Mouse (Mus musculus) heart, postnatal 0 days (tissue): ENCODE measurements around the gene D430042O09Rik. TPM values are rescaled to one million over a fixed set of nuclear protein-coding genes. Genes with fewer than 3 reads are reported as not detected.

ENCODE experiments used
- ATAC-seq: fragments of 200-750 bp; cut with Nextera tagmentation; 2 replicates; pipeline ENCODE4 v1.8.0; 2017; ENCODE audit warnings: low read depth, moderate number of reproducible peaks, moderate library complexity; ENCODE audit not compliant: insufficient read depth
- DNase-seq: peaks from one replicate; pipeline ENCODE4 v3.0.0-alpha.2; 2016; ENCODE audit warnings: low spot score
- H3K27ac ChIP-seq: fragments of 300-500 bp; sonication (generic); 2 replicates; pipeline ENCODE4 v1.5.1; 2014; ENCODE audit warnings: low read depth, mild to moderate bottlenecking
- H3K27me3 ChIP-seq: fragments of 300-500 bp; sonication (generic); 2 replicates; pipeline ENCODE4 v1.6.1; 2014; ENCODE audit warnings: low read length, mixed read lengths; ENCODE audit not compliant: control insufficient read depth, insufficient read depth
- H3K36me3 ChIP-seq: fragments of 300-500 bp; sonication (generic); replicated peaks from 2 replicates; pipeline ENCODE4 v1.6.1; 2014; ENCODE audit warnings: low read length, mixed read lengths; ENCODE audit not compliant: control insufficient read depth, insufficient read depth
- H3K4me1 ChIP-seq: fragments of 300-500 bp; sonication (generic); 2 replicates; pipeline ENCODE4 v1.6.1; 2014; ENCODE audit warnings: antibody characterized with exemption; ENCODE audit not compliant: control insufficient read depth, insufficient read depth
- H3K4me2 ChIP-seq: fragments of 300-500 bp; sonication (generic); 2 replicates; pipeline ENCODE4 v1.6.1; 2014; ENCODE audit warnings: low read depth, mild to moderate bottlenecking, low read length, moderate library complexity
- H3K4me3 ChIP-seq: fragments of 300-500 bp; sonication (generic); 2 replicates; pipeline ENCODE4 v1.5.1; 2014; ENCODE audit warnings: low read depth, low read length
- H3K9ac ChIP-seq: fragments of 300-500 bp; sonication (generic); replicated peaks from 2 replicates; pipeline ENCODE4 v1.6.1; 2014; ENCODE audit warnings: low read depth, low read length, mixed read lengths
- H3K9me3 ChIP-seq: fragments of 300-500 bp; sonication (generic); replicated peaks from 2 replicates; pipeline ENCODE4 v1.6.1; 2016; ENCODE audit warnings: low read length; ENCODE audit not compliant: control insufficient read depth
- CTCF ChIP-seq: IDR thresholded peaks from 2 replicates; pipeline ENCODE4 v1.5.1; 2016; ENCODE audit warnings: antibody characterized with exemption, control low read depth, low read depth
- EP300 ChIP-seq: IDR thresholded peaks from 2 replicates; pipeline ENCODE4 v1.6.1; 2016; ENCODE audit warnings: antibody characterized with exemption, low read depth
- WGBS: fragments of 180-500 bp; shearing (Covaris S2); extraction: QIAGEN DNeasy Blood & Tissue Kit; methylation state at CpG from one replicate; pipeline ENCODE4 v1.1.7; 2014; 5-methylcytosine and 5-hydroxymethylcytosine counted together
- polyA plus RNA-seq: library from polyadenylated mRNA; unstranded; fragments of >200 nt; fragmentation: Nextera tagmentation; extraction: Ambion mirVana; gene quantifications from 2 replicates; pipeline ENCODE4 v1.2.1, GENCODE M21; 2015
- total RNA-seq: library from RNA; depleted of rRNA; stranded (reverse); fragments of >200 nt; gene quantifications from 2 replicates; pipeline ENCODE4 v1.2.3, GENCODE M21; 2014; ENCODE audit warnings: low replicate concordance

Gene D430042O09Rik
- total and polyA plus RNA-seq, 2 experiments from 2014 or later = 4.5 to 23.9 TPM

DNA sequence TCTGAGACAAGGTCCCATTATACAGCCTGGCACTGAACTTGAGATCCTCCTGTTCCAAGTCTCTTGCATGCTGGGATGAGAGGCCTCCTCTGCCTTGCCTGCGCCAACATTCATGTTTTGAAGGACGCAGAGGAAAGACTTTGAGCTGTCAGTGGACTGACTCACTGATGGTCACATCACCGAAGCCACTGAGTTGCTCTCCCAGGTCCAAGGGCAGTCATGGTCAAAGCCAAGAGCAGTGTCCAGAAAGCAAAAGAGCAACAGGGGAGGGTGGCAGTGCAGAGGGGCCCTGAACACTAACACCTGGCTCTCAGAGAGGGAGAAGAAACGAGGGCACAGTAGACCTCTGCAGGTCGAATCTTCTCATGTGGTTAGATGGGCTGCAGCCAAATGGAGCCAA is 185.9 kb downstream of the D430042O09Rik start:
- Histone ChIP-seq H3K4me2 (no peak overlapping the region), H3K4me1 (no peaks in the 10 kb centered on the region), H3K36me3 (no peaks in the 10 kb centered on the region), H3K4me3 (no peak overlapping the region), H3K27ac (no peak overlapping the region), H3K27me3 (no peaks in the 10 kb centered on the region), H3K9ac (no peak overlapping the region), H3K9me3 (no peaks in the 10 kb centered on the region)
- TF ChIP-seq EP300 (no peak), CTCF (no peak)
- WGBS = 89% methylated on average over 5 of the region's 5 CpGs
- DNase-seq (no peak), ATAC-seq (no peak)

GRCm38 (mm10) chr7:125897059-125897458 is 189.4 kb downstream of the D430042O09Rik start:
- Histone ChIP-seq H3K27me3 (no peaks in the 10 kb centered on the region), H3K27ac (no peak overlapping the region), H3K4me2 (no peak overlapping the region), H3K9me3 (no peaks in the 10 kb centered on the region), H3K9ac (no peak overlapping the region), H3K36me3 (no peaks in the 10 kb centered on the region), H3K4me1 (peaks cover 5% of the 10 kb centered on the region; the same call in 1 of the 2 replicates), H3K4me3 (no peak overlapping the region)
- DNase-seq (no peak), ATAC-seq (no peak)
- WGBS = 81% methylated on average over 4 of the region's 4 CpGs
- TF ChIP-seq EP300 = no peak
- no peak for TF ChIP-seq CTCF

- no peak overlapping the region for H3K27ac ChIP-seq
- H3K9me3 ChIP-seq = no peaks in the 10 kb centered on the region
- TF ChIP-seq EP300 = no peak
- TF ChIP-seq CTCF = no peak
- H3K36me3 ChIP-seq = no peaks in the 10 kb centered on the region
- H3K27me3 ChIP-seq = no peaks in the 10 kb centered on the region
- peak; percentile 74 for DNase-seq
- no peak overlapping the region for H3K4me3 ChIP-seq
- H3K9ac ChIP-seq = no peak overlapping the region
- H3K4me1 ChIP-seq = peaks cover 5% of the 10 kb centered on the region; the same call in 1 of the 2 replicates
- no peak overlapping the region for H3K4me2 ChIP-seq
- 14% methylated on average over 7 of the region's 7 CpGs for WGBS
- ATAC-seq = peak; percentile 80
Measured at GRCm38 (mm10) chr7:125899036-125899435, 191.3 kb downstream of the D430042O09Rik start.

- H3K27me3 ChIP-seq = no peaks in the 10 kb centered on the region
- H3K27ac ChIP-seq = no peak overlapping the region
- no peak for TF ChIP-seq CTCF
- no peak for TF ChIP-seq EP300
- H3K9me3 ChIP-seq = no peaks in the 10 kb centered on the region
- no peak overlapping the region for H3K9ac ChIP-seq
- DNase-seq = no peak
- H3K4me2 ChIP-seq = no peak overlapping the region
- peaks cover 5% of the 10 kb centered on the region; the same call in 1 of the 2 replicates for H3K4me1 ChIP-seq
- ATAC-seq = no peak
- H3K4me3 ChIP-seq = no peak overlapping the region
- H3K36me3 ChIP-seq = no peaks in the 10 kb centered on the region
- WGBS = 69% methylated on average over 2 of the region's 2 CpGs
Measured at GRCm38 (mm10) chr7:125899916-125900315, 192.2 kb downstream of the D430042O09Rik start.

DNA sequence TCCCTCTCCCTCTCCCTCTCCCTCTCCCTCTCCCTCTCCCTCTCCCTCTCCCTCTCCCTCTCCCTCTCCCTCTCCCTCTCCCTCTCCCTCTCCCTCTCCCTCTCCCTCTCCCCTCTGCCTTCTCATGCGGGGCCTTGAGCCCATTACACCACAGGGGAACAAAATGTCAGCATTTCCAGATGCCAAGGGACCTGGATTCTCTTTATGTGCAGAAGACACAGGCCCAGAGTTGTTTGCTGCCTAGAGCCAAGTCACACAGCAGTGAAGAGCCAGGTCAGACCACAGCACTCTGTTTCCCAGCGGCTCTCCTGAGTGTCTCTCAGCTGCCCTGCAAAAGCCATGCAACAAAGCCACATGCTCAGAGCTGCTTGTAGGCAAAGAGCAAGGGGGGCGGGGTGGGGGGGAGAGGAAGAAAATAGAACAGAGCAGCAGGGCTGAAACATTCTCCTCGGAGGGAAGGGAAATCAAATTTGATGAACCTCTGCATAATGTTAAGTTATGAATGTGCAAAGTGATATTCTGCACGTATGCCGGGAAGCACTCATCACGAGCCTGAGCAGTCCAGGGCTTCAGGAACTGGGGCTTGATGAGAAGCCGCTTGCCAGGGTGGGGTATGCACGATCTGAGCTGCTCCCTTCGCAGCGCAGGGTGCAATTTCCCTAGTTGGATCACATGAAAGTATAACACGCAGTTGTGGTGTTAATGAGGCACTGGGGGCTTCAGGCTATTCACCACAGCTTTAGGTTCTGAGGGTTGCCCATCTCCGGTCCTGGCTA is 192.9 kb downstream of the D430042O09Rik start:
- Histone ChIP-seq H3K9ac (no peak overlapping the region), H3K4me3 (no peak overlapping the region), H3K27me3 (no peaks in the 10 kb centered on the region), H3K4me1 (peaks cover 5% of the 10 kb centered on the region; the same call in 1 of the 2 replicates), H3K36me3 (no peaks in the 10 kb centered on the region), H3K27ac (no peak overlapping the region), H3K4me2 (no peak overlapping the region), H3K9me3 (no peaks in the 10 kb centered on the region)
- DNase-seq = no peak
- ATAC-seq = peak; percentile 27; the same call in 1 of the 2 replicates
- 35% methylated on average over 13 of the region's 13 CpGs for WGBS
- TF ChIP-seq CTCF = no peak
- no peak for TF ChIP-seq EP300

DNA sequence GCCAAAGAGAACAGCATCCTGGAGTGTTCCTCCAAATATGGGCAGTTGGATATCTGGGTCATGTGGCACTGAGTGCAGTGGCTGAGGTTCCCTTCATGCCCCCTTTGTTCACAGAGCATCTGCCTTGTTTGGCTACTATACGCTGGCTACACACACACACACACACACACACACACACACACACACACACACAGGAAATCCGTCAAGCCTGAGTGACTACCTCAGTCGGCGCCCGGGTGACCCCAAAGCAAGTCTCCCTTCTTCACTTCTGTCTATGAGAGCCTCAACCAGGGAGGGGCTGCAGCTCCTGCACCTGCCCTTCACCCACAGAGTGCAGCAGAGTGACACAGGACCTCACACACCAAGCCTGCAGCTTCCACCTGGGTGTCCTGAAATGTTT is 213.1 kb downstream of the D430042O09Rik start:
- no peak overlapping the region for H3K4me3 ChIP-seq
- ATAC-seq (no peak), DNase-seq (no peak)
- H3K36me3 ChIP-seq = no peaks in the 10 kb centered on the region
- no peaks in the 10 kb centered on the region for H3K4me1 ChIP-seq
- TF ChIP-seq EP300 = no peak
- H3K27me3 ChIP-seq = no peaks in the 10 kb centered on the region
- H3K9me3 ChIP-seq = no peaks in the 10 kb centered on the region
- WGBS = 57% methylated on average over 5 of the region's 5 CpGs
- no peak overlapping the region for H3K9ac ChIP-seq
- H3K27ac ChIP-seq = no peak overlapping the region
- H3K4me2 ChIP-seq = no peak overlapping the region
